Mouse (Mus musculus) bone marrow, adult 2 months (tissue): Measurements from ENCODE around the gene Fam161b.

Experiments
- CTCF ChIP-seq: fragments of 200-500 bp; IDR thresholded peaks from 2 replicates; pipeline ENCODE4 v1.5.1; 2011; ENCODE audit warnings: low read length, control low read depth; ENCODE audit not compliant: control insufficient read depth, insufficient read depth
- POLR2A ChIP-seq: fragments of 200-500 bp; IDR thresholded peaks from 2 replicates; pipeline ENCODE4 v1.6.1; 2011; ENCODE audit warnings: low read depth, mild to moderate bottlenecking, control low read depth, low read length, borderline replicate concordance; ENCODE audit not compliant: control insufficient read depth

- TF ChIP-seq CTCF = no peak
- no peak for TF ChIP-seq POLR2A
Observed at GRCm38 (mm10) chr12:84299265-84299664, 62.4 kb downstream of the Fam161b start.
